Mouse (Mus musculus): ENCODE measurements around the gene Slit3. TPM values are rescaled to one million over a fixed set of nuclear protein-coding genes. Genes with fewer than 3 reads are reported as not detected.

The Slit3 gene
- polyA plus RNA-seq, 2 experiments, result 32.9 to 33.0 TPM

- no peak for TF ChIP-seq POLR2A (IDR thresholded peaks at IDR 0.05; ENCODE audit: borderline replicate concordance, extremely low read depth, insufficient read depth, insufficient read length)
- ATAC-seq (ENCODE audit: low FRiP score, low read depth) (no peak), DNase-seq (ENCODE audit: low spot score) (no peak)
Measured at GRCm38 (mm10) chr11:35569126-35569916, 448.3 kb downstream of the Slit3 start.

GRCm38 (mm10) chr11:35569957-35570356, 448.9 kb downstream of the Slit3 start:
- no peaks in the 10 kb centered on the region for H3K27me3 ChIP-seq (ENCODE audit: control insufficient read depth, insufficient read depth, low read length)
- no peak overlapping the region for H3K27ac ChIP-seq (replicated peaks; ENCODE audit: low read depth, low read length)
- H3K4me3 ChIP-seq (replicated peaks; ENCODE audit: low read length), result no peak overlapping the region
- H3K4me1 ChIP-seq (ENCODE audit: control insufficient read depth, insufficient read depth, low read length), result peaks cover 2% of the 10 kb centered on the region; the same call in 1 of the 2 replicates
- 85% methylated on average over 11 of the region's 11 CpGs for WGBS
- no peaks in the 10 kb centered on the region; the same call in 1 of the 2 replicates for H3K36me3 ChIP-seq (ENCODE audit: control insufficient read depth, insufficient read depth, low read length)
- no peak for TF ChIP-seq POLR2A (IDR thresholded peaks at IDR 0.05; ENCODE audit: borderline replicate concordance, extremely low read depth, insufficient read depth, insufficient read length)
- H3K9ac ChIP-seq (ENCODE audit: low read depth, low read length, severe bottlenecking), result no peak overlapping the region
- DNase-seq (ENCODE audit: low spot score) (no peak), ATAC-seq (ENCODE audit: low FRiP score, low read depth) (no peak)
- no peaks in the 10 kb centered on the region for H3K9me3 ChIP-seq (ENCODE audit: control insufficient read depth, low read length)
- H3K4me2 ChIP-seq (replicated peaks; ENCODE audit: low read depth, low read length, severe bottlenecking), result no peak overlapping the region

More at GRCm38 (mm10) chr11:35569126-35569916, 448.3 kb downstream of the Slit3 start:
- Histone ChIP-seq H3K4me2 (replicated peaks; ENCODE audit: low read depth, low read length, severe bottlenecking) (no peak overlapping the region), H3K36me3 (ENCODE audit: control insufficient read depth, insufficient read depth, low read length) (no peaks in the 10 kb centered on the region; the same call in 1 of the 2 replicates), H3K27me3 (ENCODE audit: control insufficient read depth, insufficient read depth, low read length) (no peaks in the 10 kb centered on the region), H3K27ac (replicated peaks; ENCODE audit: low read depth, low read length) (no peak overlapping the region), H3K4me3 (replicated peaks; ENCODE audit: low read length) (no peak overlapping the region), H3K9ac (ENCODE audit: low read depth, low read length, severe bottlenecking) (no peak overlapping the region), H3K9me3 (ENCODE audit: control insufficient read depth, low read length) (no peaks in the 10 kb centered on the region), H3K4me1 (ENCODE audit: control insufficient read depth, insufficient read depth, low read length) (peaks cover 2% of the 10 kb centered on the region; the same call in 1 of the 2 replicates)
- WGBS, result 61% methylated on average over 6 of the region's 6 CpGs

- H3K27ac ChIP-seq (replicated peaks; ENCODE audit: low read depth, low read length), result no peak overlapping the region
- no peaks in the 10 kb centered on the region; the same call in 1 of the 2 replicates for H3K36me3 ChIP-seq (ENCODE audit: control insufficient read depth, insufficient read depth, low read length)
- no peak overlapping the region for H3K4me3 ChIP-seq (replicated peaks; ENCODE audit: low read length)
- no peak for ATAC-seq (ENCODE audit: low FRiP score, low read depth)
- H3K4me2 ChIP-seq (replicated peaks; ENCODE audit: low read depth, low read length, severe bottlenecking), result no peak overlapping the region
- H3K9ac ChIP-seq (ENCODE audit: low read depth, low read length, severe bottlenecking), result no peak overlapping the region
- H3K27me3 ChIP-seq (ENCODE audit: control insufficient read depth, insufficient read depth, low read length), result no peaks in the 10 kb centered on the region
- 69% methylated on average over 3 of the region's 3 CpGs for WGBS
- TF ChIP-seq POLR2A (IDR thresholded peaks at IDR 0.05; ENCODE audit: borderline replicate concordance, extremely low read depth, insufficient read depth, insufficient read length), result no peak
- H3K4me1 ChIP-seq (ENCODE audit: control insufficient read depth, insufficient read depth, low read length), result no peaks in the 10 kb centered on the region
- no peaks in the 10 kb centered on the region for H3K9me3 ChIP-seq (ENCODE audit: control insufficient read depth, low read length)
- no peak for DNase-seq (ENCODE audit: low spot score)
Measured at GRCm38 (mm10) chr11:35571910-35572309, 450.9 kb downstream of the Slit3 start.

- no peak for TF ChIP-seq POLR2A (IDR thresholded peaks at IDR 0.05; ENCODE audit: borderline replicate concordance, extremely low read depth, insufficient read depth, insufficient read length)
- Histone ChIP-seq H3K4me3 (replicated peaks; ENCODE audit: low read length) (no peak overlapping the region), H3K9me3 (ENCODE audit: control insufficient read depth, low read length) (no peaks in the 10 kb centered on the region), H3K27me3 (ENCODE audit: control insufficient read depth, insufficient read depth, low read length) (no peaks in the 10 kb centered on the region), H3K27ac (replicated peaks; ENCODE audit: low read depth, low read length) (no peak overlapping the region), H3K4me2 (replicated peaks; ENCODE audit: low read depth, low read length, severe bottlenecking) (no peak overlapping the region), H3K4me1 (ENCODE audit: control insufficient read depth, insufficient read depth, low read length) (no peaks in the 10 kb centered on the region), H3K9ac (ENCODE audit: low read depth, low read length, severe bottlenecking) (no peak overlapping the region), H3K36me3 (ENCODE audit: control insufficient read depth, insufficient read depth, low read length) (peaks cover 12% of the 10 kb centered on the region; the same call in 1 of the 2 replicates)
- ATAC-seq (ENCODE audit: low FRiP score, low read depth) (no peak), DNase-seq (ENCODE audit: low spot score) (no peak)
- 91% methylated on average over 10 of the region's 10 CpGs for WGBS
Measured at GRCm38 (mm10) chr11:35578796-35579195, 457.8 kb downstream of the Slit3 start.

GRCm38 (mm10) chr11:35582591-35582990, 461.6 kb downstream of the Slit3 start:
- no peak for TF ChIP-seq POLR2A (IDR thresholded peaks at IDR 0.05; ENCODE audit: borderline replicate concordance, extremely low read depth, insufficient read depth, insufficient read length)
- no peaks in the 10 kb centered on the region for H3K27me3 ChIP-seq (ENCODE audit: control insufficient read depth, insufficient read depth, low read length)
- H3K4me2 ChIP-seq (replicated peaks; ENCODE audit: low read depth, low read length, severe bottlenecking), result no peak overlapping the region
- no peak overlapping the region for H3K4me3 ChIP-seq (replicated peaks; ENCODE audit: low read length)
- WGBS, result 79% methylated on average over 5 of the region's 5 CpGs
- peaks cover 12% of the 10 kb centered on the region; the same call in 1 of the 2 replicates for H3K36me3 ChIP-seq (ENCODE audit: control insufficient read depth, insufficient read depth, low read length)
- H3K4me1 ChIP-seq (ENCODE audit: control insufficient read depth, insufficient read depth, low read length), result no peaks in the 10 kb centered on the region
- DNase-seq (ENCODE audit: low spot score) (no peak), ATAC-seq (ENCODE audit: low FRiP score, low read depth) (no peak)
- no peaks in the 10 kb centered on the region for H3K9me3 ChIP-seq (ENCODE audit: control insufficient read depth, low read length)
- no peak overlapping the region for H3K9ac ChIP-seq (ENCODE audit: low read depth, low read length, severe bottlenecking)
- no peak overlapping the region for H3K27ac ChIP-seq (replicated peaks; ENCODE audit: low read depth, low read length)

All from limb, embryonic 14.5 days (tissue).